Mouse (Mus musculus) embryonic stem cell, embryonic (primary cell): ENCODE measurements around the gene Gm49416.

Source experiments
- CTCF ChIA-PET, 4 experiments: fragments of 300-600 bp in 2 of 4; fragments of 350-600 bp in 2 of 4; sonication (Branson Sonifier 250); formaldehyde crosslinking; loops; one replicate each; lab custom pipeline; 2022; ENCODE audit warnings: inconsistent platforms in 2 of 4; lab: Charles Lee
- POLR2A ChIA-PET, 4 experiments: fragments of 300-600 bp in 2 of 4; fragments of 350-600 bp in 2 of 4; sonication (Branson Sonifier 250); formaldehyde crosslinking; loops; one replicate each; lab custom pipeline; 2022; ENCODE audit warnings: antibody characterized with exemption in 4 of 4, inconsistent platforms in 1 of 4; lab: Charles Lee

Gene Gm49416

GRCm38 (mm10) chr19:8920836-8921291 lies 32.1 kb downstream of the Gm49416 start:
- POLR2A ChIA-PET: interaction anchor here (0.6 to 16.7 kb wide), 86 partner anchors 8 to 1438 kb away, joined by 3 to 191 read pairs (median 6); partner anchors contain the start of genes 1810009A15Rik (in 4 of the 4), Gm49416 (in 4 of the 4), Eef1g (in 3 of the 4) and Eml3 (in 3 of the 4)

DNA sequence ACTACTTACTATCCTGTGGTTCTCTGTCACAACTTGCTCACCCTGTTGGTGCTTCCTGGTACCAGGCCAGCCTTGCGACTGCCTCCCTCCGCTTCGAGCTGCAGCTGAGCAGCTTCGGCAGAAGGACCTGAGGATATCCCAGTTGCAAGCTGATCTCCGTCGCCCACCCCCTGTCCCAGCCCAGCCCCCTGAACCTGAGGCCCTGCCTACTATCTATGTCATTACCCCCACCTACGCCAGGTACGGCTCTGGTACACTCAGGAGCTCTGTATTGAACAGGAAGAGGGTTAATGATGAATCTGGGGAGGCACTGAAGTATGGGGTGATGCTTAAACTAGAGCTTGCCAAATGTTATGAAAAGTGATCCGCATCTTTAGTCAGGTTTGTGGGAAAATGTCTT lies 33.0 kb downstream of the Gm49416 start:
- CTCF ChIA-PET: interaction anchor here in 2 of 4 experiments (0.7 to 1.2 kb wide), 4 partner anchors 18 to 1288 kb away, joined by 3 to 9 read pairs (median 4); no protein-coding TSS in a partner anchor
- POLR2A ChIA-PET: interaction anchor here (0.6 to 16.7 kb wide), 43 partner anchors 8 to 206 kb away, joined by 3 to 191 read pairs (median 8); partner anchors contain the start of genes Eef1g (in 3 of the 4), 1810009A15Rik (in 2 of the 4), Eml3 (in 2 of the 4) and Ganab (in 2 of the 4)

More at GRCm38 (mm10) chr19:8920836-8921291, 32.1 kb downstream of the Gm49416 start:
- CTCF ChIA-PET: interaction anchor here in 3 of 4 experiments (0.7 to 1.2 kb wide), 5 partner anchors 9 to 203 kb away, joined by 3 to 9 read pairs (median 3); partner anchors contain the start of genes Eml3 (in 1 of the 3) and Rom1 (in 1 of the 3)

DNA sequence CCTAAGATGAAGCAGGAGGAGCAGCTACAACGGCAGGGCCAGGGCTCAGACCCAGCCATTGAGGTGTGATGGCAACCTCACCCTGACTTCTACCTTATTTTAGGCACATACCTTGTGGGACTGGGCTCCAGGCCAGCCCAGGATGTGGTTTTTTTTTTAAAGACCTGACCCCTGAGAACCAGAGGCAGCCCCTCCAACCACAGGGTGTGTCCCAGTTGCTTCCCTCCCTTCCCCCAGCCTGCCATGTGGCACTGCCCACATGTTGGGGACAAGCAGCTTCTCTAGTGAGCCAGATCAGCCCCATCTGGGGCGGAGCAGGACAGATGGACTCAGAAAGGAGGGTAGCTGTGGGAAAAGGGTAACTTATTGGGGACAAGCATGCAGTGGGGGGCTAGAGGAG lies 38.0 kb downstream of the Gm49416 start:
- CTCF ChIA-PET: no interaction called here
- POLR2A ChIA-PET: interaction anchor here (0.5 to 16.7 kb wide), 15 partner anchors 8 to 199 kb away, joined by 3 to 191 read pairs (median 6); partner anchors contain the start of genes Mta2 (in 3 of the 4), 1810009A15Rik (in 2 of the 4), Gm49416 (in 2 of the 4) and Tut1 (in 2 of the 4)

DNA sequence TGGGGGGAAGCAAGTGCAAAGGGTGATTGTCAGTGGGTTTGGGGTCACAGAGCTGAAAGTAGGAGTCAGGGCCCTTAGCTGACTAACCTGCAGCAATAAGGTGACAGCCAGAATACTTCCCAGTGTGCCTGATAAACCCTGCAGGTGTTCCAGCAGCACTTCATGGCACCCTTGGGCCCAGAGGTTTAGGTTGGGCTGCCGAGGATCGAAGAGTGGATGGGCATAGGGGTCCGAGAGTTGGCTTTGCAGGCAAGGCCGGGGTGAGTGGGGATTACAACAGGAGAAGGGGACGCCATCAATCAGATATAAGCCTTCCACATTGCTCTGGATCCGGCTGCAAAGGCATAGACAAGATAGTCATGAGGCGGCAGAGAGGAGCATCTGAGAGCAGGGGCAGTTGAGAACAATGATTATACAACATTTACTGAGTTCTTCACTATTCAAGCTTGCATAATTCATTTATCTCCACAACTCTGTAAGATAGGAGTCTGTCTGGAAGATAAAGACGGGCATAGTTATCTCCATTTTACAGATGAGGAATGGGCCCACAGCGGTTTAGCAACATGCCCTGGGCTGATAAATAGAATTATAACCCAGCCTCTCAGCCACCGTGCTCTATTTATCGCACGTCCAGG lies 39.3 kb downstream of the Gm49416 start:
- ChIA-PET CTCF (no interaction called here), POLR2A (interaction anchor here in 3 of 4 experiments (0.6 to 16.7 kb wide), 12 partner anchors 9 to 1597 kb away, joined by 3 to 191 read pairs (median 8); partner anchors contain the start of genes Mta2 (in 2 of the 3), 1810009A15Rik (in 1 of the 3), Cpsf7 (in 1 of the 3) and Ganab (in 1 of the 3))

DNA sequence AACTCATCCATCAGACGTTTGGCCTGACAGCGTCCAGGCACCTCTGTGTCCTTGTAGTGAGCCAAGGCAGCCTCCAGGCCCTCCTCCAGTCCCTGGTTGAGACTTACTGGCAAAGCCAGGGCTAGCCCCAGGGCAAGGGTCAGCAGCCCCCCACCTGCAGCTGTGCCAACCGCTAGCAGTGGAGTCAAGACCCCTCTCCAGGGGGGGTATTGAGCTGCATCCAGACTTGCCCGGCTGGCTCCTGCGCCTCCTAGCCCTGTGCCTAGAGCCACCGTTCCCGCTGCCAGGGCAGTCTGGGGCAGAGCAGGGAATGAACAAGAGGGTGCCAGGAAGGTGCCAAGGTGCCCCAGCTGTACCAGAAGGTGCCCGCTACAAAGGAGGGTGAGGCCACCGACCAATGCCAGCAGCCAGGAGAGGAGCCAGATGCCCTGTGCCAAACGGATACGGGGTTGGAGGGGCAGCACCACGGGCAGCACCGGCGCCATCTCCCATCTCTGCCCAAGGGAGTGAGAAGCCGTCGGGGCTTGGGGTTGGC lies 40.0 kb downstream of the Gm49416 start:
- ChIA-PET POLR2A (interaction anchor here (0.6 to 16.7 kb wide), 36 partner anchors 8 to 1596 kb away, joined by 3 to 191 read pairs (median 4); partner anchors contain the start of genes Mta2 (in 3 of the 4), 1810009A15Rik (in 2 of the 4), B3gat3 (in 2 of the 4) and Eef1g (in 2 of the 4)), CTCF (interaction anchor here in 1 of 4 experiments (1.0 to 1.5 kb wide), 2 partner anchors 8 to 13 kb away, joined by 3 to 5 read pairs; partner anchors contain the start of gene Mta2)

- ChIA-PET CTCF (interaction anchor here in 2 of 4 experiments (0.6 to 1.5 kb wide), 3 partner anchors 9 to 12 kb away, joined by 3 to 5 read pairs (median 3); partner anchors contain the start of gene Mta2 (in 1 of the 2)), POLR2A (interaction anchor here (0.6 to 16.7 kb wide), 44 partner anchors 8 to 213 kb away, joined by 3 to 191 read pairs (median 4); partner anchors contain the start of genes 1810009A15Rik (in 3 of the 4), Gm49416 (in 3 of the 4), Mta2 (in 3 of the 4) and B3gat3 (in 2 of the 4))
Measured at GRCm38 (mm10) chr19:8929224-8930088, 40.7 kb downstream of the Gm49416 start, which contains the start of the genes Rom1 and Eml3. Gene Rom1 (minus strand): TSS chr19:8929356. Gene Eml3 (plus strand): TSS chr19:8929552.

DNA sequence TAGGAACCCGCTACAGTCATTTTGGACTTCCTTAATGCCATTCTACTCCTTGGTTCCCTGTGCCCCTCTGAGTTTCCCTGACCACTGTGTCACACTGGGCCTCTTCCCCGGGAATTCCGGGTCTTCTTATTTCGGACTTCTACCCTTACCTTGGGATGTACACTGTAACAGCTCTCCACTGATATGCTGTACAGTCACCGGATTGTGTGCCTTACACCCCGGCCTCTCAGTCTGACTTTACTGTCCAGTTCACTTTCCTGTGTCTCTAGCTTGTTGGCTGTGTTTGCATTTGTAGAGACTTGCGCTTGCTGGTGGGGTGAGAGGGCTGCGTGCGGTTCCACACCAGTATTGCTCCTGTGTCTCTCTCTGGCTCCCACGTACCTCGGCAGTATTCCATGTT lies 41.4 kb downstream of the Gm49416 start:
- CTCF ChIA-PET: interaction anchor here in 1 of 4 experiments (1.5 kb wide), 1 partner anchor 9 kb away, joined by 3 read pairs; no protein-coding TSS in a partner anchor
- POLR2A ChIA-PET: interaction anchor here (0.6 to 16.7 kb wide), 38 partner anchors 10 to 1196 kb away, joined by 3 to 191 read pairs (median 5); partner anchors contain the start of genes Mta2 (in 3 of the 4), 1810009A15Rik (in 2 of the 4), B3gat3 (in 2 of the 4) and Eef1g (in 2 of the 4)

DNA sequence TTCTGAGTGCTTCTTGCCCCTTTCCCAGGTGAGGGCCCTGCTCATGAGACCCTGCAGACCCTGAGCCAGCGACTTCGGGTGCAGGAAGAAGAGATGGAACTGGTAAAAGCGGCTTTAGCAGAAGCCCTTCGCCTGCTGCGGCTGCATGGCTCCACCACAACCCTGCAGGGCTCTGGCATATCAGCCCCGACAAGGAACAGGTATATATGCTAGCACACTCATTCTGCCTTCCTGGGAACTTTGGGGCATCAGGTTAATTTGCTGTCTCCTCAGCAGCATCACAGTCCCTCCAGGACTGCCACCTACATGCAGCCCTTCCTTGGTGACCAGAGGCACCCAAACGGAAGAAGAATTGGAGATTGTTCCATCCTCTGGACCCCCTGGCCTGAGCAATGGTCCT lies 42.0 kb downstream of the Gm49416 start:
- ChIA-PET CTCF (interaction anchor here in 1 of 4 experiments (0.5 kb wide), 1 partner anchor 28 kb away, joined by 4 read pairs; no protein-coding TSS in a partner anchor), POLR2A (interaction anchor here (0.6 to 16.7 kb wide), 35 partner anchors 9 to 1196 kb away, joined by 3 to 191 read pairs (median 4); partner anchors contain the start of genes Mta2 (in 3 of the 4), 1810009A15Rik (in 2 of the 4), B3gat3 (in 2 of the 4) and Eef1g (in 2 of the 4))

GRCm38 (mm10) chr19:8936736-8937135 lies 48.0 kb downstream of the Gm49416 start:
- ChIA-PET POLR2A (interaction anchor here in 3 of 4 experiments (0.6 to 2.8 kb wide), 20 partner anchors 9 to 1097 kb away, joined by 3 to 18 read pairs (median 4); partner anchors contain the start of genes 1810009A15Rik (in 2 of the 3), Eef1g (in 2 of the 3), Gm49416 (in 2 of the 3) and Tut1 (in 2 of the 3)), CTCF (interaction anchor here in 1 of 4 experiments (0.6 to 1.1 kb wide), 2 partner anchors 9 to 146 kb away, joined by 3 read pairs; no protein-coding TSS in a partner anchor)

- ChIA-PET CTCF (interaction anchor here in 1 of 4 experiments (0.7 kb wide), 1 partner anchor 1121 kb away, joined by 4 read pairs; no protein-coding TSS in a partner anchor), POLR2A (interaction anchor here in 3 of 4 experiments (0.6 to 11.3 kb wide), 60 partner anchors 10 to 1330 kb away, joined by 3 to 201 read pairs (median 6); partner anchors contain the start of genes 1810009A15Rik (in 3 of the 3), B3gat3 (in 3 of the 3), Gm49416 (in 3 of the 3) and Tut1 (in 3 of the 3))
Measured at GRCm38 (mm10) chr19:8940526-8941133, 51.9 kb downstream of the Gm49416 start.

GRCm38 (mm10) chr19:8941136-8941514 lies 52.4 kb downstream of the Gm49416 start:
- POLR2A ChIA-PET: interaction anchor here (0.7 to 11.3 kb wide), 85 partner anchors 9 to 1207 kb away, joined by 3 to 201 read pairs (median 6); partner anchors contain the start of genes Tut1 (in 4 of the 4), 1810009A15Rik (in 3 of the 4), B3gat3 (in 3 of the 4) and Eef1g (in 3 of the 4)
- CTCF ChIA-PET: interaction anchor here in 1 of 4 experiments (0.6 to 1.3 kb wide), 3 partner anchors 12 to 221 kb away, joined by 3 to 7 read pairs (median 5); partner anchors contain the start of genes Eml3 and Rom1

- ChIA-PET CTCF (interaction anchor here in 3 of 4 experiments (0.6 to 1.3 kb wide), 6 partner anchors 12 to 1587 kb away, joined by 3 to 7 read pairs (median 4); partner anchors contain the start of genes Eml3 (in 1 of the 3) and Rom1 (in 1 of the 3)), POLR2A (interaction anchor here (0.6 to 11.3 kb wide), 109 partner anchors 9 to 1206 kb away, joined by 3 to 201 read pairs (median 6); partner anchors contain the start of genes Tut1 (in 4 of the 4), 1810009A15Rik (in 3 of the 4), B3gat3 (in 3 of the 4) and Eef1g (in 3 of the 4))
Measured at GRCm38 (mm10) chr19:8941515-8942217, 52.9 kb downstream of the Gm49416 start, which contains the start of gene Mta2. Gene Mta2 (plus strand): TSS chr19:8941875.

DNA sequence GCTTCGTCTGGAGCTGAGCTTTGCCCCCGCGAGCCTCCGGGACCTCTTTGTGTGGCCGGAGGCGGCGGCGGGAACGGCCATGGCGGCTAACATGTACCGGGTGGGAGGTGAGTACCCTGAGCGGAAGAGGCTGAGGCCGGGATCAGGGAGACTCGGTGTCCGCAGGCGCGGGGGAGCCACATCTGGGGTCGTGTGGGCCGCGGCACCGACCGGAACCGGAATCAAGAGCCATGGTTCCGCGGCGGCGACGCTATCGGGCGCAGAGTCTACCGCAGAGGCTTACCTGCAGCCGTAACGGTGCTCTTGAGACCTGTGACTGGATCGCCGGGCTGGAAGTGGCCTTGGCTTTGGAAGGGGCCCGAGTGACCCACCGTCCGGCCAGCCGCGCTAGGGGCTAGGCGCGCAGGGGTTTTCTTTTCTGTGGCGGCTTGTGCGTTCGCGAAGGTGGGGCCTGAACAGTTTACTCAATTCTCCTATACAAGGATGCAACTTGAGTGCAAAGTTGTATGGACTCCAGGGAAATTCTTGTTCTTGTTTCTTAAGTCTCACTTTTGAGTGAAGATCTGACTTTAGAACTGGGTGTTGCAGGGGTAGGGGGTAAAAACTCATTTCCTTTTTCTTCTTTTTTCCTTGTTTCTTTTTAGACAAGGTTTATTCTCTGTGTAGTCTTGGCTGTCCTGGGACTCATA lies 53.7 kb downstream of the Gm49416 start:
- POLR2A ChIA-PET: interaction anchor here (0.6 to 11.3 kb wide), 93 partner anchors 8 to 229 kb away, joined by 3 to 201 read pairs (median 6); partner anchors contain the start of genes Tut1 (in 4 of the 4), 1810009A15Rik (in 3 of the 4), B3gat3 (in 3 of the 4) and Eef1g (in 3 of the 4)

DNA sequence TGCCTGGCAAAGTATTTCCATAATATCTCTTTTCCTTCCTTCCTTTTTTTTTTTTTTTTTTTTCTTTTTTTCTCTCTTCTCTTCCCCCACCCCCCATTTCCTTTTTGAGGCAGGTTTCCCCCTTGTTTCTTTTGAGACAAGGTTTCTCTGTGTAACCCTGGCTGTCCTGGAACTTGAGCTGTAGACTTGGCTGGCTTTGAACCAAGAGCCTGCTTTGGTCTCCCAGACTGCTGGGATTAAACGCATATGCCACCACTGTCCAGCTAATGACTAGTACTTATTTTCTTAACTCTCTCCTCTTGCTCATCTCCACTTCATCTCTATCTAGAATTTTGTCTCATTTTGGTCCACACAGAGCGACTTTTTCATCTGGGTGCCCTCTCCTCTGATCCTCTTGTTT lies 54.3 kb downstream of the Gm49416 start:
- ChIA-PET CTCF (no interaction called here), POLR2A (interaction anchor here (0.6 to 11.3 kb wide), 36 partner anchors 10 to 1812 kb away, joined by 3 to 201 read pairs (median 4); partner anchors contain the start of genes Tut1 (in 4 of the 4), B3gat3 (in 3 of the 4), Eef1g (in 2 of the 4) and 1700092M07Rik (in 1 of the 4))

More for the DNA sequence above, 53.7 kb downstream of the Gm49416 start:
- CTCF ChIA-PET: interaction anchor here in 2 of 4 experiments (0.6 to 1.3 kb wide), 3 partner anchors 13 to 50 kb away, joined by 3 to 7 read pairs (median 5); partner anchors contain the start of genes Eml3 (in 1 of the 2) and Rom1 (in 1 of the 2)
